Mouse (Mus musculus): ENCODE results near the gene Srl.

- TF ChIP-seq POLR2A (IDR thresholded peaks at IDR 0.05; ENCODE audit: borderline replicate concordance, insufficient read depth, low read length) (no peak), CTCF (IDR thresholded peaks at IDR 0.05; ENCODE audit: borderline replicate concordance, insufficient read depth, low read depth, low read length) (peak; percentile 78)
Observed at GRCm38 (mm10) chr16:4489114-4489624, 52.4 kb downstream of the Srl start.

Measured in cerebellum, adult 2 months (tissue).